Mouse (Mus musculus) limb, embryonic 14.5 days (tissue): Measurements from ENCODE around the gene Crlf2. TPM values are rescaled to one million over a fixed set of nuclear protein-coding genes. Genes with fewer than 3 reads are reported as not detected.

Experiments used
- ATAC-seq: fragments of 200-750 bp; cut with Nextera tagmentation; 2 replicates; pipeline ENCODE4 v1.8.0; 2017; ENCODE audit warnings: low read depth, moderate number of reproducible peaks, moderate TSS enrichment; ENCODE audit not compliant: low FRiP score
- DNase-seq: peaks from one replicate; pipeline ENCODE4 v3.0.0-alpha.2; 2015; ENCODE audit warnings: low spot score
- H3K27ac ChIP-seq: fragments of 300-500 bp; sonication (generic); replicated peaks from 2 replicates; pipeline ENCODE4 v1.5.1; 2014; ENCODE audit warnings: low read depth, mild to moderate bottlenecking, low read length, moderate library complexity, mixed read lengths
- H3K27me3 ChIP-seq: fragments of 300-500 bp; sonication (generic); 2 replicates; pipeline ENCODE4 v1.6.1; 2014; ENCODE audit warnings: low read length, mixed read lengths; ENCODE audit not compliant: control insufficient read depth, insufficient read depth
- H3K36me3 ChIP-seq: fragments of 300-500 bp; sonication (generic); 2 replicates; pipeline ENCODE4 v1.6.1; 2014; ENCODE audit warnings: mild to moderate bottlenecking, low read length, moderate library complexity, mixed read lengths; ENCODE audit not compliant: control insufficient read depth, insufficient read depth
- H3K4me1 ChIP-seq: fragments of 300-500 bp; sonication (generic); 2 replicates; pipeline ENCODE4 v1.6.1; 2014; ENCODE audit warnings: antibody characterized with exemption, low read length, mixed read lengths; ENCODE audit not compliant: control insufficient read depth, insufficient read depth
- H3K4me2 ChIP-seq: fragments of 300-500 bp; sonication (generic); replicated peaks from 2 replicates; pipeline ENCODE4 v1.6.1; 2014; ENCODE audit warnings: low read depth, mild to moderate bottlenecking, low read length, moderate library complexity; ENCODE audit not compliant: severe bottlenecking
- H3K4me3 ChIP-seq: fragments of 300-500 bp; sonication (generic); replicated peaks from 2 replicates; pipeline ENCODE4 v1.5.1; 2014; ENCODE audit warnings: low read length
- H3K9ac ChIP-seq: fragments of 300-500 bp; sonication (generic); 2 replicates; pipeline ENCODE4 v1.6.1; 2014; ENCODE audit warnings: mild to moderate bottlenecking, low read depth, low read length, moderate library complexity; ENCODE audit not compliant: severe bottlenecking
- H3K9me3 ChIP-seq: fragments of 300-500 bp; sonication (generic); 2 replicates; pipeline ENCODE4 v1.6.1; 2016; ENCODE audit warnings: low read length; ENCODE audit not compliant: control insufficient read depth
- POLR2A ChIP-seq: fragments of 200-500 bp; IDR thresholded peaks from 2 replicates; pipeline ENCODE4 v1.8.0; 2012; ENCODE audit warnings: inconsistent platforms, mild to moderate bottlenecking, moderate library complexity, borderline replicate concordance; ENCODE audit not compliant: insufficient read depth, insufficient read length; ENCODE audit errors: extremely low read depth
- WGBS: fragments of 180-500 bp; shearing (Covaris S2); extraction: QIAGEN DNeasy Blood & Tissue Kit; methylation state at CpG from one replicate; pipeline ENCODE4 v1.1.7; 2014; 5-methylcytosine and 5-hydroxymethylcytosine counted together
- polyA plus RNA-seq, 2 experiments: library from polyadenylated mRNA; depleted of rRNA in 1 of 2; stranded (reverse) in 1 of 2; unstranded in 1 of 2; fragments of >200 nt; fragmentation: Nextera tagmentation in 1 of 2; extraction: Ambion mirVana in 1 of 2; gene quantifications; 2 replicates each; pipeline versions ENCODE4 v1.2.1 to v1.2.3; 2012 to 2014

Crlf2 gene
- polyA plus RNA-seq, 2 experiments: 9.1 to 22.1 TPM

- Histone ChIP-seq H3K36me3 (no peaks in the 10 kb centered on the region), H3K9me3 (no peaks in the 10 kb centered on the region), H3K4me1 (no peaks in the 10 kb centered on the region), H3K9ac (no peak overlapping the region), H3K4me2 (no peak overlapping the region), H3K4me3 (no peak overlapping the region), H3K27me3 (no peaks in the 10 kb centered on the region), H3K27ac (no peak overlapping the region)
- DNase-seq: no peak
- no peak for ATAC-seq
- 63% methylated on average over 2 of the region's 2 CpGs for WGBS
- TF ChIP-seq POLR2A: no peak
These were observed 4.0 kb upstream of the Crlf2 start for GRCm38 (mm10) chr5:109562829-109563228.

GRCm38 (mm10) chr5:109559191-109559590 lies 398 bp upstream of the Crlf2 start:
- 0 out of 2 replicates have a peak overlapping the region, but pooled peaks have one; percentile 92 for H3K27ac ChIP-seq
- no peak overlapping the region for H3K9ac ChIP-seq
- 37% methylated on average over 5 of the region's 6 CpGs for WGBS

GRCm38 (mm10) chr5:109558123-109558403 lies 730 bp downstream of the Crlf2 start:
- peak overlapping the region; percentile 68 for H3K4me3 ChIP-seq
- no peaks in the 10 kb centered on the region for H3K27me3 ChIP-seq
- WGBS: under 1% methylated on average over 9 of the region's 9 CpGs
- TF ChIP-seq POLR2A: no peak
- H3K9ac ChIP-seq: peak overlapping the region; percentile 66; the same call in 1 of the 2 replicates
- H3K36me3 ChIP-seq: no peaks in the 10 kb centered on the region; the same call in 1 of the 2 replicates
- H3K4me1 ChIP-seq: no peaks in the 10 kb centered on the region
- ATAC-seq: no peak
- peak overlapping the region; percentile 48 for H3K4me2 ChIP-seq
- no peak for DNase-seq
- H3K9me3 ChIP-seq: peaks cover 37% of the 10 kb centered on the region
- peak overlapping the region; percentile 77 for H3K27ac ChIP-seq

More at GRCm38 (mm10) chr5:109559191-109559590, 398 bp upstream of the Crlf2 start:
- no peaks in the 10 kb centered on the region; the same call in 1 of the 2 replicates for H3K36me3 ChIP-seq
- DNase-seq (no peak), ATAC-seq (no peak)
- H3K9me3 ChIP-seq: peaks cover 27% of the 10 kb centered on the region
- H3K4me1 ChIP-seq: no peaks in the 10 kb centered on the region
- H3K27me3 ChIP-seq: no peaks in the 10 kb centered on the region
- TF ChIP-seq POLR2A: no peak
- H3K4me2 ChIP-seq: peak overlapping the region; percentile 48
- H3K4me3 ChIP-seq: peak overlapping the region; percentile 68

DNA sequence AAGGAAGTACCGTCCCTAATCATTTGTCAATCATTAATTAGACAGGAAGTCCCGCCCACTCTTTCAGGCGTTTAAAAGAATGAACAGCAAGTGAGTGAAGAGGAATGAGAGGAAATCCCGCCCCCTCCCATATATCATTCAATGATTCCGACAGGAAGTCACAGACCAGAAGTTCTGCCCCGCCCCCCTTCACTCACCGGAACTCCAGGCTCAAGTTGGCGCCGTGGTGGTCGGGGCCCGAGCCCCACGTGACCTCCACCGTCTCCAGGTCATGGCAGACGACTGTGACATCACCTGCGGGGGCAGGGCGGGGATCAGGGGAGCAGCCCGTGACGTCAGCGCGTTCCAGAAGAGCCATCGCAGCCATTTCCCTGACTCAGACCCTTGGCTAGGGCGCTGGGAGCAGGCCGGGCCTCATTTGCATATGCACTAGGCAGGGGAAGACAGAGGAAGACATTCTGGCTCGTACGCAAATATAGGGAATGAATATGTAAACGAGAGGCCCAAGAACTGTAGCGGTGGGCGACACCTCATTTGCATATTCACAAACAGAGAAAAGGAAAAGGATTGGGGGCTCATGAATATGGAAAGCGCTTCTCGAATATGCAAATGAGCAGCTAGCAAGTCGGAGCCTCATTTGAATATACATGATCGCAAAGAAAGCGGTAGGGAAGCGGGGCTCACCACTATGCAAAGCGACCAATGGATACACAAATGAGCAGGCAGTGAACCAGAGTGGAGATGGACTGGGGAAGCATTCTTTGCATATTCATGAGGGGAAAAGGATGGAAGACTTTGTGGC lies 1.3 kb downstream of the Crlf2 start:
- H3K36me3 ChIP-seq: no peaks in the 10 kb centered on the region; the same call in 1 of the 2 replicates
- H3K27ac ChIP-seq: peak overlapping the region; percentile 84
- H3K27me3 ChIP-seq: no peaks in the 10 kb centered on the region
- under 1% methylated on average over 35 of the region's 35 CpGs for WGBS
- H3K4me3 ChIP-seq: peak overlapping the region; percentile 68
- no peaks in the 10 kb centered on the region for H3K4me1 ChIP-seq
- DNase-seq (peak; percentile 100), ATAC-seq (peak; percentile 85)
- peaks cover 42% of the 10 kb centered on the region for H3K9me3 ChIP-seq
- peak overlapping the region; percentile 48 for H3K4me2 ChIP-seq
- TF ChIP-seq POLR2A: no peak
- no peak overlapping the region for H3K9ac ChIP-seq

DNA sequence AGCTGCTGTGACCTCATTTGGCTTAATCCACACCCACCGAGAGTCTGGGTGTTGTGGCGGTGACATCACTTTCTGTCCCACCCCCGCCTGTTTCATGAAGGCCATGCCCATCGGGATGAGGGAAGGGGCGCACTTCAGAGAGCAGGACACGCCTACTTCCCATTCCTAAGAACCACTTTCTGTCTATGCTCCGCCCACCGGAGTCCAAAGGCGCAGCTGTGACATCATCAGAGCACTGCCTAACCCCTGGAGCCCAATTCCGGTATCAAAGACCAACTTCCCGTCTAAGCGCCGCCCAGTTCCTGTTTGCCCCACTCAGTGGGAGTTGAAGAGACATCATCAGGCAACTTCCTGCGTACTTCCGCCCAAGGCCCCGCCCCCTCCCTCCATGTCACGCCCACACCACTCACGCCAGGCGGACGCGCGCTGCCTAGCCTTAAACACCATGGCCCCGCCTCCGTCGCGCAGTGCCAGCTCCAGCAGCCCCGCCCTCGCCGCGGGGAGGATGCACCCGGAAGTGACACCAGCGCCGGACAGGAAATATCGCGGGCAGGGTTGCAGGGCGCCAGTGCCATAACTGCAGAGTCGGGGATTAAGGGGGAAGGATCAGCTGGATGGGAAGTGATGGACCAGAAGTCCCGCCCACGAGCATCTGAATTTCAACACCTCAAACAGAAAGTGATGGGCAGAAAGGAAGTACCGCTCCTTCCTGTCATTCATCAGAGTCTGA lies 2.0 kb downstream of the Crlf2 start:
- H3K4me2 ChIP-seq: peak overlapping the region; percentile 48
- H3K4me3 ChIP-seq: peak overlapping the region; percentile 68
- H3K9ac ChIP-seq: no peak overlapping the region
- H3K27me3 ChIP-seq: no peaks in the 10 kb centered on the region
- H3K9me3 ChIP-seq: peaks cover 50% of the 10 kb centered on the region
- no peak for TF ChIP-seq POLR2A
- peak overlapping the region; percentile 84 for H3K27ac ChIP-seq
- DNase-seq (peak; percentile 90), ATAC-seq (peak; percentile 76)
- H3K36me3 ChIP-seq: no peaks in the 10 kb centered on the region; the same call in 1 of the 2 replicates
- H3K4me1 ChIP-seq: no peaks in the 10 kb centered on the region
- 8% methylated on average over 38 of the region's 40 CpGs for WGBS
